Mouse (Mus musculus): ENCODE measurements around the gene Sumf1. TPM values are rescaled to one million over a fixed set of nuclear protein-coding genes. Genes with fewer than 3 reads are reported as not detected.

The Sumf1 gene
- polyA plus RNA-seq, 1 experiment = 37.6 TPM

DNA sequence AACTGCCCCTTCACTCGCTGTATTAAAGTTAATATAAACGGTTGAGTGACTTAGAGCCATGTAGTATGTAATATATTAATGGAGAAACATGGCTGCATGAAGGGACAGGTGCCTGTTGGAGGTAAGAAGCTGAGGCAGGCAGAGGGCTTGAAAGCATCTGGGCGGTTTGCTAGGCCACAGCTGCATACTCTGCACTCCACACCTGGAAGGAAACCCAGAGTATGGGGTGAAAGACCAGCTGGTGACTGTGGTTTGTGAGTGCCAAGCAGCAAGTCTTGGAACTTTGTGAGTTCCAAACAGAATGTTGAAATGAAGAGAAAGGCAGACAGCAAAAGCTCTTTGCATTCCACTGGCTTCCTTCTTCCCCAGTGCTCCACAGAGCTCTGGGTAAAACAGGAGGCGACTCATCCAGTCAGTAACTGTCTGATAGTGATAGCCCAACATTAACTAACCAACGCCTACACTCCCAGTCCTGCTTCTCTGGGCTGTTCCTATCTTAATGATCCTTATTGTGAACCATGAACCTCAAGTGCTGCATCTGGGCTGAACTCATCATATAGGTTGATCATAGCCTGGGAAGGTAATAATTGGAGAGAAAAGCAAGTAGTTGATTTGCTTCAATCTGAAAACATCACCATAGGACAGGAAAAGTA lies 21.7 kb upstream of the Sumf1 start:
- TF ChIP-seq CTCF (conservative IDR thresholded peaks at IDR 0.05; ENCODE audit: insufficient read depth, insufficient read length, low read depth, low read length) (no peak), POLR2A (IDR thresholded peaks at IDR 0.05; ENCODE audit: low read depth, low read length) (no peak)
- WGBS = 60% methylated on average over 5 of the region's 5 CpGs
- peak overlapping the region; percentile 90 for H3K27ac ChIP-seq (ENCODE audit: insufficient read depth, low read depth, low read length)
- no peak overlapping the region for H3K4me3 ChIP-seq (ENCODE audit: insufficient read depth, low read depth, low read length)
- H3K4me1 ChIP-seq (ENCODE audit: control insufficient read depth, insufficient read depth, low read length) = peaks cover 11% of the 10 kb centered on the region; the same call in 1 of the 2 replicates
- H3K36me3 ChIP-seq (ENCODE audit: control insufficient read depth, insufficient read depth, low read length) = no peaks in the 10 kb centered on the region
- no peaks in the 10 kb centered on the region for H3K27me3 ChIP-seq (replicated peaks; ENCODE audit: control insufficient read depth, insufficient read depth, low read length)
- peak; percentile 30 for DNase-seq

DNA sequence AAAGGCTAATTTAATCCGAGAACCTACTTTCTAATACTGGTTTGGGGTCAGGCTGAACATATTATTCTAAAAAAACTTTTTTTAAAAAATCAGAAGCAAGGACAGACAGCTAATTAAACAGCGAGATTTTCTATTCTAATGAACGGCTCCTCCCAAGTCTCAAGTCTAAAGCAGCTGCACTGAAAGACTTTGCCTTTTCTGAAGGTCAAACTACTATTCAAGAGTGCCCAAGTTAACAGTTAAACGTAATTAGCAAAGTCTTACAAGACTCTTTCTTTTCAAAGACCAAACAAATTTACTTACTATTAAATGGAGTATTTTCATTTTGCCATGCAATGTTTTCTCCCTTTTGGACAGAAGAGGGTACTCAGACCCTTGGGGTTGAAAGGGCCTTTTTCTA lies 20.8 kb upstream of the Sumf1 start:
- WGBS = 48% methylated on average over 4 of the region's 4 CpGs
- Histone ChIP-seq H3K4me1 (ENCODE audit: control insufficient read depth, insufficient read depth, low read length) (peaks cover 4% of the 10 kb centered on the region; the same call in 1 of the 2 replicates), H3K36me3 (ENCODE audit: control insufficient read depth, insufficient read depth, low read length) (no peaks in the 10 kb centered on the region), H3K27me3 (replicated peaks; ENCODE audit: control insufficient read depth, insufficient read depth, low read length) (no peaks in the 10 kb centered on the region), H3K27ac (ENCODE audit: insufficient read depth, low read depth, low read length) (peak overlapping the region; percentile 90; the same call in 1 of the 2 replicates), H3K4me3 (ENCODE audit: insufficient read depth, low read depth, low read length) (no peak overlapping the region)
- TF ChIP-seq POLR2A (IDR thresholded peaks at IDR 0.05; ENCODE audit: low read depth, low read length) (no peak), CTCF (conservative IDR thresholded peaks at IDR 0.05; ENCODE audit: insufficient read depth, insufficient read length, low read depth, low read length) (no peak)
- peak; percentile 71 for DNase-seq

DNA sequence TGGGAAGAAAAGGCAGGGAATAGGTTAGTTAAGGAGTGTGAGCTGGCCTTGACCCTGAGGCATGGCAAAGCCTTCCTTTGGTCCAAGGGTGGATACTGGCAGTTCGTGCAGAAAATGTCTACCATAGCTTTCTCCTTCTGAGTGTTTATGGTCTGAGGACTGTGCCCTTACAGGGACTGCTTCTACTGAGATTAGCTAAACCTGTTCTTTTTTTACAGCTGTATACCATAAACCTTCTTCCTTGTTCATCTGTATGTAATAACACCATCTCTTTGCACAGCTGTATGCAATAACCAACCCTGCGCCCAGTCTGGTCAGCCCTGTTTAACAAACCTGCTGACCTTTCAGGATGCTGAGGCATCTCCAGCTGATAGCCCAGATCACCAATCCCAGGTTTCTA lies 18.9 kb upstream of the Sumf1 start:
- Histone ChIP-seq H3K27me3 (replicated peaks; ENCODE audit: control insufficient read depth, insufficient read depth, low read length) (no peaks in the 10 kb centered on the region), H3K27ac (ENCODE audit: insufficient read depth, low read depth, low read length) (no peak overlapping the region), H3K4me3 (ENCODE audit: insufficient read depth, low read depth, low read length) (no peak overlapping the region), H3K36me3 (ENCODE audit: control insufficient read depth, insufficient read depth, low read length) (no peaks in the 10 kb centered on the region), H3K4me1 (ENCODE audit: control insufficient read depth, insufficient read depth, low read length) (no peaks in the 10 kb centered on the region; the same call in 1 of the 2 replicates)
- DNase-seq = no peak
- WGBS = 96% methylated on average over 2 of the region's 2 CpGs
- no peak for TF ChIP-seq POLR2A (IDR thresholded peaks at IDR 0.05; ENCODE audit: low read depth, low read length)
- no peak for TF ChIP-seq CTCF (conservative IDR thresholded peaks at IDR 0.05; ENCODE audit: insufficient read depth, insufficient read length, low read depth, low read length)

DNA sequence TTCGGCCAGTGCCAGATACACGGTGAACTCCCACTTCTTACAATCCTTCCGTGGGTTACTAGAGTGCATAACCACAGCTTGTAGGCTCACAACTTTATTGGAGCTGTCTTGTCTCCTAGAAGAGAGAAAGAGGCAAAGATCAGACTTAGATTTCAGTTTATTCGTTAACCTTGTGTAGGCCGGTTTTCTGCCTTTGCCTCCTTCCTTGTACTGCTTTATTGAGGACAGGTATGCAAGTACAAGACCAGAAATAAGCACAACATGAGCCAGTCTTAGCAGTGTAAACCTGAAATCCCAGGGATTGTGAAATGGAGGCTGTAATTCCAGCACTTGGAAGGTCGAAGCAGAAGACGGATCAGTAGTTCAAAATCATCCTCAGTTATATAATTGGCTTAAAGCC lies 12.9 kb upstream of the Sumf1 start:
- Histone ChIP-seq H3K4me3 (ENCODE audit: insufficient read depth, low read depth, low read length) (no peak overlapping the region), H3K4me1 (ENCODE audit: control insufficient read depth, insufficient read depth, low read length) (peaks cover 8% of the 10 kb centered on the region; the same call in 1 of the 2 replicates), H3K36me3 (ENCODE audit: control insufficient read depth, insufficient read depth, low read length) (no peaks in the 10 kb centered on the region), H3K27ac (ENCODE audit: insufficient read depth, low read depth, low read length) (peak overlapping the region; percentile 31; the same call in 1 of the 2 replicates), H3K27me3 (replicated peaks; ENCODE audit: control insufficient read depth, insufficient read depth, low read length) (no peaks in the 10 kb centered on the region)
- DNase-seq = peak; percentile 51
- WGBS = 62% methylated on average over 7 of the region's 7 CpGs
- no peak for TF ChIP-seq CTCF (conservative IDR thresholded peaks at IDR 0.05; ENCODE audit: insufficient read depth, insufficient read length, low read depth, low read length)
- TF ChIP-seq POLR2A (IDR thresholded peaks at IDR 0.05; ENCODE audit: low read depth, low read length) = no peak

DNA sequence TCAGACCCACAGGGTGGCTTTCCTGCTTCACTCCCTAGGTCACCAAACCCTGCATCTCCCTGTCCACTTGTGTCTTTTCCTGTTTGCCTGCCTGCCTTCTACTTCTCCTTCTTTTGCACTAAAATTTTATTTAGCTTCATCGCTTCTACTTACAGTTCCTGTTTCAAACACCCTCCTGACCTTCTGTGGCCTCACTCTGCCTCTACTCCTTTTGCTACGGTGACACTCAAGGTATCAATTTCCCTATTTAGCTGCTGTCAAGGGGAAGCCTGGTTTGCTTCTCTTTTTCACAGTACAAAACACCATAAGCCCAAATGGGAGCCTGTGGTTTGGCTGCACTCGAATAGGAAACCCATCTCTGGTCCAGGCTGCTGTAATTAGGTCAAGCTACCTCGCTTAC lies 11.7 kb upstream of the Sumf1 start:
- 49% methylated on average over 4 of the region's 4 CpGs for WGBS
- Histone ChIP-seq H3K4me1 (ENCODE audit: control insufficient read depth, insufficient read depth, low read length) (peaks cover 8% of the 10 kb centered on the region; the same call in 1 of the 2 replicates), H3K4me3 (ENCODE audit: insufficient read depth, low read depth, low read length) (no peak overlapping the region), H3K27me3 (replicated peaks; ENCODE audit: control insufficient read depth, insufficient read depth, low read length) (no peaks in the 10 kb centered on the region), H3K27ac (ENCODE audit: insufficient read depth, low read depth, low read length) (no peak overlapping the region), H3K36me3 (ENCODE audit: control insufficient read depth, insufficient read depth, low read length) (no peaks in the 10 kb centered on the region)
- no peak for DNase-seq
- TF ChIP-seq POLR2A (IDR thresholded peaks at IDR 0.05; ENCODE audit: low read depth, low read length) (no peak), CTCF (conservative IDR thresholded peaks at IDR 0.05; ENCODE audit: insufficient read depth, insufficient read length, low read depth, low read length) (no peak)

DNA sequence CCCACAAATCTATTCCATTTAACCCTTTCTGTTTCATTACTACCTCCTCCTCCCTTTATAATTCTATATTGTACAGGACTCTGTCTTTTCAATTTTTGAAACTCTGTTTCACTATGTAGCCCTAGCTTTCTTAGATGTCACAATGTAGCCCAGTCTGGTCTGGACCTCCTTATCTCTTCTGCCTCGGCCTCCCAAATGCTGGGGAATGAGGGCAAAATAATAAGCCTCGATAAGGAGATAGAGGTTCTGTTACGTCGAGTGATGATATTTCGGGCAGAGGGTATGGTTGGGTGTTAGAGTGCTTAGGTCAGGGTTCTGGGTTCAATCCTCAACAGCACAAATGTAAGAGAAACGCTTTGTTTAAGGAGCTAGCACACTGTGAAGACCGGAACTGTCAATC lies 11.3 kb upstream of the Sumf1 start:
- TF ChIP-seq CTCF (conservative IDR thresholded peaks at IDR 0.05; ENCODE audit: insufficient read depth, insufficient read length, low read depth, low read length) (no peak), POLR2A (IDR thresholded peaks at IDR 0.05; ENCODE audit: low read depth, low read length) (no peak)
- Histone ChIP-seq H3K27me3 (replicated peaks; ENCODE audit: control insufficient read depth, insufficient read depth, low read length) (no peaks in the 10 kb centered on the region), H3K36me3 (ENCODE audit: control insufficient read depth, insufficient read depth, low read length) (no peaks in the 10 kb centered on the region), H3K4me1 (ENCODE audit: control insufficient read depth, insufficient read depth, low read length) (peaks cover 8% of the 10 kb centered on the region; the same call in 1 of the 2 replicates), H3K27ac (ENCODE audit: insufficient read depth, low read depth, low read length) (no peak overlapping the region), H3K4me3 (ENCODE audit: insufficient read depth, low read depth, low read length) (no peak overlapping the region)
- WGBS = 79% methylated on average over 7 of the region's 7 CpGs
- no peak for DNase-seq

DNA sequence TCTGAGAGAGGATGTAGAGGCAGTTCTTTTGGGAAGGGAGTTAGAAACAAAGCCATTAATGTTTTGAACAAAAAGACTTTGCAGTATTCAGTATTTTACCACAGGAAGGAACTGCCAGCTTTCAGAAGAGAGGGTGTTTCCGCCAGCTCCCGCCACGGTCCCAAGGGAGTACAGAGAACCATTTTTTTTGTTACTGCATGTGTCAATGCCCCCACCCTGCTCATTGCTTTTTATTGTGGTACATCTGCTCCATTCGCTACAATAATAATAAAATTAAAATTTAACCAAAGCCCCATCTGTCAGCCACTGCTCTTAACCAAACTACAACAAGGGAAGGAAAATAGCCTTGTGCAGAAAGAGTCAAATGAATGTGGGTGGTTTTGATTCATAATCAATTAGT lies 7.2 kb upstream of the Sumf1 start:
- Histone ChIP-seq H3K27ac (ENCODE audit: insufficient read depth, low read depth, low read length) (no peak overlapping the region), H3K4me1 (ENCODE audit: control insufficient read depth, insufficient read depth, low read length) (no peaks in the 10 kb centered on the region), H3K27me3 (replicated peaks; ENCODE audit: control insufficient read depth, insufficient read depth, low read length) (no peaks in the 10 kb centered on the region), H3K4me3 (ENCODE audit: insufficient read depth, low read depth, low read length) (no peak overlapping the region), H3K36me3 (ENCODE audit: control insufficient read depth, insufficient read depth, low read length) (no peaks in the 10 kb centered on the region)
- TF ChIP-seq CTCF (conservative IDR thresholded peaks at IDR 0.05; ENCODE audit: insufficient read depth, insufficient read length, low read depth, low read length) (no peak), POLR2A (IDR thresholded peaks at IDR 0.05; ENCODE audit: low read depth, low read length) (no peak)
- peak; percentile 35 for DNase-seq
- WGBS = 58% methylated on average over 4 of the region's 4 CpGs
